Mouse (Mus musculus) 3134 (cell line): ENCODE measurements at regions not wholly inside any gene's neighbourhood (a gene's known extent, or its start where the extent isn't known, plus 50 kb on each side); places are given as distances from the start of the nearest gene placed in this dataset.
A peak's percentile ranks its signal among the peaks of the same experiment; 100 is the strongest.

Experiments used
- DNase-seq: peaks from one replicate; pipeline ENCODE4 v3.0.0-alpha.2; 2011; ENCODE audit warnings: low spot score; ENCODE audit not compliant: insufficient read length; ENCODE audit errors: extremely low read depth

GRCm38 (mm10) chr8:26504319-26505035 is 385.1 kb downstream of the Gm45692 start:
- DNase-seq: no peak

DNA sequence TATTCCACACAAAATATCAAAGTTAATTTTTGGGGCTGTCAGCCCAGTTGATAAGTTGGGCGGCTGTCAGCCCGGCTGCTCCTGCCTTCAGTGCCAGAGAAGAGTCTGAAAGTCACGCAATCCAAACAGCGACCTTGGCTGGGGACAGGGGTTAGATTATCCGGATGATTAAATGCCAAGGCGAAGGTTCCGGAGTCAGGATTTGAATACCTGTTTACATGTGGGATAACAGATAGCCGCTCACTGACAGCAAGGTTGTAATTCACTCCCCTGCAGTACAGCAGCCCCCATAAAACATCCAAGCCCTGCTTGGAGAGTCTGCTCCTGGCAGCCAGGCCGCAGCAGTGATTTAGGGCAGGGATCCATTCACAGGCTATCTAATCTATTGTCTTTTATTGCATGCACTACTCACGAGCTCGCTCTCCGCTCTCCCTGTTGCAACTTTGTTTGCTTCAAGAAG is 388.3 kb downstream of the Gm45692 start:
- DNase-seq: no peak

- DNase-seq: no peak
Observed at GRCm38 (mm10) chr8:26509254-26509653, 389.9 kb downstream of the Gm45692 start.

DNA sequence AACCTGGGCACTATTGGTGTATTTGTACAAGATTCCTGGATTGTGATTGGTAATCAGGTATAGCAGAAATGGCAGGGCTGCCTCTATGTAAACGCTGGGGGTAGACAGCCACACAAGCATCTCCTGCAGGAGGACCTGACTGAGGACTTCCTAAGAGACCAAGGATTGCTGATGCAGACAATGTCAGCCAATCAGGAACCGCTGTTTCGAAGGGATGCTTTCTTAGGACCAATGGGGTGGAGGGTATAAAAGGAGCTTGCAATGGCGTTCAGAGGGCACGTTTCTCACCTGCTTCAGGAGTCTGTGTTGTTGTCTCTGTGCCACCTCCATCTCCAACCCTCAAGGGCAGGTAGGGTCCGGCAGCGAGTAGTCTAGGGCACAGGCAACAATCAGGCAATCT is 393.7 kb downstream of the Gm45692 start:
- DNase-seq: no peak

DNA sequence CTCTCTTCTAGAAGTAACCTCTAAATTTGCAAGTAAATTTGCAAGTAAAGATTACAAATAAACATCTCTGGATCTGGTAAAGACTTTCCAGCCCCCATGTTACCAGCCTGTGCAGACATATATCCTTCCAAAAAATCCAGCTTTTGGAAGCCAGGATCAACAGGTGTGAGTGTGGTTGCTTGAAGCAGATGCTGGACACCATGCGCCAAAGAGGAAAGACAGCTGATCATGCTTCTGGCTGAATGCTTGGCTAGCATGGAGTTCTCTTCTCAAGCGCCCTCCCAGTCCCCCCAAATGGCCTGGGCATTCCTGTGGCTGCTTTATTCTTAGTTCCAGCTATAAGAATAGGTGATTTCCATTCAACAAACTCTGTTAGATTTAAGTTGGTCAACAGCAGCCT is 404.9 kb downstream of the Gm45692 start:
- DNase-seq: no peak

DNA sequence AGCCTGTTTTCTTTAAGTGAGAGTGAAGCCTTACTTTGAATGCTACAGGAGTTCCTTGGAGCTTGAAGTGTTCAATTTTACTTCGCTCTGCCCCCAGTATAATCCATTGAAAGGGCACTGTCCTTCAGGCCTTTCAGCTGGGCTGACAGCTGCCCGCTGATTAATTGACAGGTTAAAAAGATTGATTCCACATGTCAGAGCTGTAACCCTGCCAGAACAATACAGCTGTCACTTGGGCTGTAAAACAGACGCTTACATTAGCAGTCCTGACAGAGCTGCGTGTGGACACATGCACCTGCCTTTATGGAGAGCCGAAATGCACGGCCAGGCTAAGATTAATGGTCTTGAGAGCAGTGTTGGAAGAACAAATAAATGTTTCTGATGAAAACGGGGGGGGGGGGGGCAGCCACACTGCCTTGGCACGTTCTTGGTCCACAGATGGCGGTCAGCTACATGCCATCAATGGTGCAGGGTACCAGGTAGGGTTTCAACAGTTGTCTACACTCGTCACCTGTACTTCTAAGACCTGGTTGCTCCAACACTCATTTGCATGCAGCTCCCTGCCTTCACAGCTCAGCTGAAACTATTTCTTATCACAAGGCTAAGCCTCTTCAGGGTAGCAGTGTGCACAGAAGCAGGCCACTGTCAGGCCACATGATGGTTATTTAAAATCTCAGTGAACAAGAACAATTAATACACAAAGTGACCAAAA is 407.3 kb downstream of the Gm45692 start:
- DNase-seq: no peak

DNA sequence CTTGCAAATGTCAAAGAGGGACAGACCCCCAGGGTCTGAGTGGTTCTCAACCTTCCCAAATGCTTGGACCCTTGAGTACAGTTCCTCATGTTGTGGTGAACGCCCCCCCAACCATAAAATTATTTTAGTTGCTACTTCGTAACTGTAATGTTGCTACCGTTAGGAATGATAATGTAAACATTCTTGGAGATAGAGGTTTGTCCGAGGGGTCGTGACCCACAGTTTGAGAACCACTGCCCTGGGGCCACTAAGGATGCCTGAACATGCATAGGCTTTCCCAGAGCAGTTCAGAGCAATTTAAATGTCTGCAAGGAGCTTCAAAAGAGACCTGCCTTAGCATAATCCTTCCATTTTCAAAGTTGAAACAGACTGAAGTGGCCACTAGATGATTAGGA is 407.8 kb downstream of the Gm45692 start:
- no peak for DNase-seq

- DNase-seq: no peak
Observed at GRCm38 (mm10) chr8:26529921-26530320, 410.6 kb downstream of the Gm45692 start.

- no peak for DNase-seq
Observed at GRCm38 (mm10) chr8:26533444-26534421, 414.4 kb downstream of the Gm45692 start.

DNA sequence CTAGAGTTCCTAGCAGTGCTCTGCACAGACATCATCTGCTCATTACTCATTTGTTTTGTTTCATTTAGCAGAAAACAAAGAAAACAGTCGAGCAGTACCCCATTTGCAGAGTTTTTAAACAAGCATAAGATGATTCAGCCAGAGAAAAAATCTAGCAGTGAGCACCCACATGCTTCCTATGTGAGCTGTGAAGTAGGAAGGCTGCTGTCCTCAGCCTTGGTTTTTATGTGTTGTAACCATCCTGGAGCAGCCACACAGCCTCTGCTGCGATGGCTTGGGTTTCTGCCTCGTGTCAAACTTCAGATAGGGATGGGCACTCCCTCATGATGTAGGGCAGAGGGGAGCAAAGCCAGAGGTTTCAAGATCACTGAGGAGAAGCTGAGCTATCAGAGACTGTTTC is 416.5 kb downstream of the Gm45692 start:
- no peak for DNase-seq

DNA sequence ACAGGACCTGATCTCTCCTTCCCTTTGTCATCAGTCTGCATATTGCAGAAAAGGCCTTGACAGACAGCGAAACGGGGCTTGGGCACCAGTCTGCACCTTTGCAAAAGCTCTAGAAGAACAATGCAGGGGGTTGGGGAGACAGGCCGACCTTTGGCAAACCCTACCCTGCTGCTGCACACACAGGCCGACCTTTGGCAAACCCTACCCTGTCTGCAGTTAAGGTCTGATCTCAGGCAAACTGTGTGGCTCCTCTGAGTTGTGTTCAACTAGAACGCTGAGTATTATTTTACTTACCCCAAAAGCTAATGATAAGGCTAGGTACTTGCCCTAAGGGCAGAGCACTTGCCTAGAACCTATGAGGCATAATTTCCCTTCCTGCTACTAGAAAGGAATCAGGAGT is 423.4 kb upstream of the Zfp703 start:
- no peak for DNase-seq

GRCm38 (mm10) chr8:26559196-26559595 is 417.9 kb upstream of the Zfp703 start:
- no peak for DNase-seq

- DNase-seq: no peak
Observed at GRCm38 (mm10) chr8:26563151-26563550, 414.0 kb upstream of the Zfp703 start.

GRCm38 (mm10) chr8:26564254-26564653 is 412.9 kb upstream of the Zfp703 start:
- DNase-seq: no peak

DNA sequence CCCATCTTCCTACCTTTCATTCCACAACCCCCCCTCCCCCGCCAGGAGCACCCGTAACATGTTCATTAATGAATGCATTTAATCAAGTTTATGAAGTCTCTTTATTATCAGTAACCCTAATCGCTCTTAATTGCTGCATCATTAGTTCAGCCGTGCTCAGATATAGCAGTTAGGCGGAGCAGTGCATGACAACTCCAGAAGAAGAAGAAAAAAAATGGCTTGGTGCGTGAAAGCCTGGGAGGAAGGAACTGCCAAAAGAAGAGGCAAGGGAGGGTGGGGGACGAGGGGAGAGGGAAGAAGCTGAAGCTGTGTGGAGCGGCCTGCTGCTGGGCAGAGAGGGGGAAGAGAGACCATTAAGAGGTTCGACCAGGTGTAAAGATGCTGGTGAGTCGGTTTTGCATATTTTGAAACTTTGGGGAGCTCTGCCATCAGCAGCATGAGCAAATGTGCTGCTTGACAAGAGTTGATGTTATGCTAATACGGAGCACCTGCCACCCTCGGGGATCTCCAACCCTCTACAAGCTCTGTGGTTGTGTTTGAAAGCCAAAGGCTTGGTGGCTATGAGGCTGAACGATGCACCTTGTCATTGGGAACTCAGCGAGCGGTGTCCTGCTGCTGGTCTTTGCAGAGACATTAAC is 408.6 kb upstream of the Zfp703 start:
- no peak for DNase-seq

DNA sequence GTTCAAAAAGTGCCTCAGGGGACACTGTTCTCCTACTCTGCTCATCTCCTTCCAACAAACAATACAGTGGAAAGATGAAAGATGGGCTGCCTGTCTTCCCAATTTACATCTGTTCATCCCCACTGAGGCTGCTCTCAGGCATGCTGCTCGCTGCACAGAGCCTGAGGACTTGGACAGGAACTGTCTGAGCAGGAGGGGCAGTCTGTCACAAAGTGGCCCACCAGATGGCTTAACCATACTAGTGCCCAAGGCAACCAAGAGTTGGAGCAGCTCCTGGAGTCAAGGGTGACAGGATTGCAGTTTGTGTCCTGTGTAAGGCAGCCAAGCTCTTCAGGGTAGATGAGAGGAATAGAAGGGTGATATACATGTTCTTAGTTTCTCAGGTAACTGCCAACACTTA is 388.3 kb upstream of the Zfp703 start:
- no peak for DNase-seq

GRCm38 (mm10) chr8:26590591-26591212 is 386.4 kb upstream of the Zfp703 start:
- no peak for DNase-seq

DNA sequence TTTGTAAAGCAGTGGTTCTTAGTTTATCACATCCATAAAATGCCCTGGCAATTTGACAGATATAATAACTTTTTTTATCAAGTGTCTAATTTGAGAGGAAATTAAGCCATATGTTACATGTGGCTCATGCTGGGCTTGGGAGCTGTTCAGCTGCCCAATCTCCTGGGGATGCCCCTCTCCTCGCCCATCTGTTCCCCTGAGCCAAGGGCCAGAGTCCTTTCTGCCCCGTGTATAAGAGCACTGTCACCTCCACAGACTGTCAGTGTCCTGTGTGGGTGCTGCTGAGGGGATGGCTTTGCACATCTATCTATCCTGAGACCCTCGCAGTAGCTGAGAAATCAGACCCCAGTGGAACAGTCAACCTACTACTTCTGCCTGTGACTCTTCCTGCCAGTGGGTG is 385.9 kb upstream of the Zfp703 start:
- no peak for DNase-seq

DNA sequence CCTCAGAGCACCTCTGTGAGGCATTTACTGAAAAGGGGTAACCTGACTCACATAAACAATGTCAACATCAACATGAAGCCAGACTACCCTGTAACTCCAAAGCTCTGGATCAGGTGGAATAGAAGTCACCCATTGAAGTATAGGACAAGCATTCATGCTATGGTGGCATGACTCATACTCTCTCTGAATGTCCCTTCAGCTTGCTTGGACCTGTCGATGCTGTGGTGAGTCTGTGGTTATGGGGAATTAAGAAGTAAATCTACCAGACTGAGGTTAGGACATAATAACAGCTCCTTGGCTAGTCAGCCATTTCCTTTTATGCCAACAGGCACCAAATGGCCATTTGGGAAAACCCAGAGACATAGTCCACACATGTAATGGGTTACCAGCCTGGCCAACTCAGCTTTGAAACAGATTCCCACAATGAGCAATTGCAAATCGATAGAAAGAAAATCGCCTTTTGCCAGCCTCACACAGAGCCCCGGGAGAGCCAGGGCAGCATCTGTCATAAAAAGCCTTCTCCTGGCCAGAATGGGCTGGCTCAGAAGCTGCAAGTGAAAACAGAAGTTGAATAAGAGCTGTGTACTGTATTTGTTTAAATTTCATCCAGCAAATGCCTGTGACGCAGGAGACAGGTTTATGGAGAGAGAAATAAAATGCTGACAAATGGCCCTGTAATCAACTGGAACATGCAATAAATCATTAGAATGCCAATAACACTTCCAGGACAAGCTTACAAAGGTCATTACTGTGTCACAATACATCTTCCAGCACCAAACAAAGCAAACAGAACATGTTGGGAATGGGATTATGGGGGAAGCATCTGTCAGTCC is 383.4 kb upstream of the Zfp703 start:
- DNase-seq: peak; percentile 17
